Mouse (Mus musculus): ENCODE data around the gene Plin3.

DNA sequence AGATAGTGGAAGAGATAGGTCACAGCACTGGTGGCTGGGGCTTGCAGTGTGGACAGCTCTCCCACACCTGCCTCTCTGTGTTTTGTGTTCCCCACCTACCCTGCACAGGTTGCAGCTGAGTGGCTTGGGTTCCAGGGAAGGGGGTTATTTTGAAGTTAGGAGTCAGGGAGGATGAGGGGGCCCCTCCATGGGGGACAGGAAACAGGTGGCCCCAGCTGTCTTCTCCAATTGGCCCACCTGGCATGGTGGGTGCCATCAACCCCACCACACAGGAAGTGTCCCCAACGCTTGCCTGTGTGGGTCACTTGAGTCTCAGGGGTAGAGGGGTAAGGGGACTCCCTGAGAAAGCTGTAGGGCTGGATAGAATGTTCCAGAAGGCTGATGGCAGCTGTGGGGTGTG, 618 bp upstream of the Plin3 start:
- TF ChIP-seq POLR2A (IDR thresholded peaks at IDR 0.05; ENCODE audit: insufficient read depth, low read depth, low read length) = no peak
- no peak for TF ChIP-seq CTCF (IDR thresholded peaks at IDR 0.05; ENCODE audit: insufficient read depth, low read depth, low read length)
